Mouse (Mus musculus): ENCODE measurements at regions not wholly inside any gene's neighbourhood (a gene's known extent, or its start where the extent isn't known, plus 50 kb on each side); places are given as distances from the start of the nearest gene placed in this dataset.
A peak's percentile ranks its signal among the peaks of the same experiment; 100 is the strongest.

- Histone ChIP-seq H3K4me3 (ENCODE audit: low read length) (no peak overlapping the region), H3K9me3 (replicated peaks; ENCODE audit: control insufficient read depth, low read length) (0 out of 2 replicates have a peak, but pooled peaks cover 2% of the 10 kb centered on the region), H3K27ac (ENCODE audit: low read length) (no peak overlapping the region), H3K36me3 (ENCODE audit: control insufficient read depth, insufficient read depth) (no peaks in the 10 kb centered on the region), H3K9ac (ENCODE audit: low read length) (no peak overlapping the region), H3K4me2 (ENCODE audit: low read depth, low read length) (no peak overlapping the region), H3K4me1 (ENCODE audit: control insufficient read depth, insufficient read depth, low read length) (peaks cover 14% of the 10 kb centered on the region), H3K27me3 (ENCODE audit: control insufficient read depth, insufficient read depth, low read length) (no peaks in the 10 kb centered on the region)
- ATAC-seq (replicated peaks; ENCODE audit: extremely low read depth, insufficient read depth, low FRiP score): no peak
- WGBS: 49% methylated on average over 9 of the region's 9 CpGs
Observed at GRCm38 (mm10) chr14:76686762-76687453, 130.2 kb upstream of the Serp2 start.

DNA sequence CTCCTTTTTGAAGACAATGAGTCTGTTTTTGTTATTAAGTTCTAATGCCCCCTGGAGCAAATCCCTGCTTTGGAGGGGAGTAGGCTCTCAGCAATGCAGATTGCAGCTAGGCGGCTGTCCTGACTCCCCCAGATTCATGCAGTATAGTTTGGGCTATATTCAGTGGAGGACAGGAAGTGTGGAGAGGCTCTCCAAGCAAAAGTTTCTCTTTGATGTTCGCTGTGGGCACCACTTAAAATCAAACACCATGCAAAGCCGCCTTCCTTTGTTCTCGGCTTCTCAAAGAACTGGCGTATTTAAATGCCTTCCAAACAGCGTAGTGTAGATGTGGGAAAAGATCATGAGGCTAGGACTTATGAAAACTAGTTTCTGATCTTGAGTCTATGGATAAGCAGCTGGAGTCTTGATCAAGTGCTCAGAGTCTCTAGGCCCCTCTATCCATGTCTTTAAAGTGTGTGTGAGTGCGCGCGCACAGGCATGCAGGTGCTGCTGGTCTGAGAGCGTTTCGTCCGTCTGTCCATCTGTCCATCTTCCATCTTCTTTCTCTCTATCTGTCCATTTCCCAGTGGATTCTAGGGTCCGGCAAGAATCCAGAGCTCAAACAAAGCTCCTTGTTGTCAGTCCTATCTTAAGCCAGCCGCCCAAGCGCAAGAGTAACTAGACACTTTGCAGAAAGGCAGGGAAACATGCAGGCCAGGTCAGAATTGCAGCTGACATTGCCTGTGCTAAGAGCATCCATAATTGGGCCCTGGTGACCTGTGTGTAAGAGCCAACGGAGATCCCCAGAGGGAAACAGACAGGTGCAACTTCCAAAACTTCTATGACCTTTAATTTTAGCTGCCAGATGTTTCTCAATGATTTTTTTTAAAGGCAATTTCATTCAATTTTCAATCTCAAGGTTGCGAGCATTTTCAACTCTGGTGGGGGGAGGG is 129.4 kb upstream of the Serp2 start:
- Histone ChIP-seq H3K4me1 (ENCODE audit: control insufficient read depth, insufficient read depth, low read length) (peaks cover 18% of the 10 kb centered on the region), H3K4me2 (ENCODE audit: low read depth, low read length) (no peak overlapping the region)

GRCm38 (mm10) chr14:76684327-76684726 is 127.6 kb upstream of the Serp2 start:
- 0 out of 2 replicates have a peak, but pooled peaks cover 2% of the 10 kb centered on the region for H3K9me3 ChIP-seq (replicated peaks; ENCODE audit: control insufficient read depth, low read length)
- H3K27ac ChIP-seq (ENCODE audit: low read length): no peak overlapping the region
- ATAC-seq (replicated peaks; ENCODE audit: extremely low read depth, insufficient read depth, low FRiP score): no peak
- H3K4me1 ChIP-seq (ENCODE audit: control insufficient read depth, insufficient read depth, low read length): peaks cover 18% of the 10 kb centered on the region
- no peak overlapping the region for H3K4me3 ChIP-seq (ENCODE audit: low read length)
- H3K9ac ChIP-seq (ENCODE audit: low read length): no peak overlapping the region
- no peak overlapping the region for H3K4me2 ChIP-seq (ENCODE audit: low read depth, low read length)
- no peaks in the 10 kb centered on the region for H3K27me3 ChIP-seq (ENCODE audit: control insufficient read depth, insufficient read depth, low read length)
- H3K36me3 ChIP-seq (ENCODE audit: control insufficient read depth, insufficient read depth): no peaks in the 10 kb centered on the region
- WGBS: 68% methylated on average over 2 of the region's 2 CpGs

More for the DNA sequence above, 129.4 kb upstream of the Serp2 start:
- Histone ChIP-seq H3K4me3 (ENCODE audit: low read length) (no peak overlapping the region), H3K36me3 (ENCODE audit: control insufficient read depth, insufficient read depth) (no peaks in the 10 kb centered on the region), H3K9ac (ENCODE audit: low read length) (no peak overlapping the region), H3K27ac (ENCODE audit: low read length) (no peak overlapping the region), H3K27me3 (ENCODE audit: control insufficient read depth, insufficient read depth, low read length) (no peaks in the 10 kb centered on the region), H3K9me3 (replicated peaks; ENCODE audit: control insufficient read depth, low read length) (0 out of 2 replicates have a peak, but pooled peaks cover 2% of the 10 kb centered on the region)
- ATAC-seq (replicated peaks; ENCODE audit: extremely low read depth, insufficient read depth, low FRiP score): no peak
- WGBS: 73% methylated on average over 17 of the region's 17 CpGs

DNA sequence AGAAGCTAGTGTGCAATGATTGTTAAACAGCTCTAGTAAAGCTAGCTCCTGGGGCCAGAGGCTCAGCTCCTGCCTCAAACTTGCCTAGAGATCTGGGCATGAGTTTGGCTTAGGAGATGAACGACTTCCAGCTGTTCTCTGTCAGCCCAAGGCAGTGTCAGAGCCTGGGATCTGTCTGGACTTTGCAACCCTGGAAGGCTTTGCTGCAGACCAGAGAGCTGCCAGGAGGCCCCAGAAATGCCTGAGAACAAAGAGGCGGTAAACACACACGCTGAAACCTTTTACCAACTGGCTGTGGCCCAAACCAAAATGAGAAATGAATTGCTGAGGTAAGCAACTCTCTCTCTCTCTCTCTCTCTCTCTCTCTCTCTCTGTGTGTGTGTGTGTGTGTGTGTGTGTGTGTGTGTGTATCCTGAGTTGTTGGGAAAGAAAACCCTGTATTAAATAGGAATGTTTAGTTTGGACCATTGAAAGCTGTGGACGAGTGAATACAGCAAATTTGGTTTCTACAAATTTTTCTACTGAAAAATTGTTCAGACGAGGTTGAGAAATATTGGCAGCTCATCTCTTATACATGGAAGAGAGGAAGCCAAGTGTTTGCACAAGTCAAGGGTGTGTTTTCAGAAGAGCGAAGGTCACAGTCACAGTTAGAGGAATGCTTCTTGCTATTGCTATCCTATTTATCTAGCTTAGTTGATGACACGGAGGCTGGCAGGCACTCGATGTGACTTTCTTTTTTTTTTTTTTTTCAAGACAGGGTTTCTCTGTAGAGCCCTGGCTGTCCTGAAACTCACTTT is 125.1 kb upstream of the Serp2 start:
- Histone ChIP-seq H3K4me3 (ENCODE audit: low read length) (no peak overlapping the region), H3K9me3 (replicated peaks; ENCODE audit: control insufficient read depth, low read length) (0 out of 2 replicates have a peak, but pooled peaks cover 2% of the 10 kb centered on the region), H3K4me2 (ENCODE audit: low read depth, low read length) (no peak overlapping the region), H3K27ac (ENCODE audit: low read length) (peak overlapping the region; percentile 68), H3K4me1 (ENCODE audit: control insufficient read depth, insufficient read depth, low read length) (peaks cover 18% of the 10 kb centered on the region), H3K9ac (ENCODE audit: low read length) (0 out of 2 replicates have a peak overlapping the region, but pooled peaks have one; percentile 30), H3K36me3 (ENCODE audit: control insufficient read depth, insufficient read depth) (no peaks in the 10 kb centered on the region), H3K27me3 (ENCODE audit: control insufficient read depth, insufficient read depth, low read length) (no peaks in the 10 kb centered on the region)
- 22% methylated on average over 8 of the region's 8 CpGs for WGBS
- peak; percentile 75 for ATAC-seq (replicated peaks; ENCODE audit: extremely low read depth, insufficient read depth, low FRiP score)

DNA sequence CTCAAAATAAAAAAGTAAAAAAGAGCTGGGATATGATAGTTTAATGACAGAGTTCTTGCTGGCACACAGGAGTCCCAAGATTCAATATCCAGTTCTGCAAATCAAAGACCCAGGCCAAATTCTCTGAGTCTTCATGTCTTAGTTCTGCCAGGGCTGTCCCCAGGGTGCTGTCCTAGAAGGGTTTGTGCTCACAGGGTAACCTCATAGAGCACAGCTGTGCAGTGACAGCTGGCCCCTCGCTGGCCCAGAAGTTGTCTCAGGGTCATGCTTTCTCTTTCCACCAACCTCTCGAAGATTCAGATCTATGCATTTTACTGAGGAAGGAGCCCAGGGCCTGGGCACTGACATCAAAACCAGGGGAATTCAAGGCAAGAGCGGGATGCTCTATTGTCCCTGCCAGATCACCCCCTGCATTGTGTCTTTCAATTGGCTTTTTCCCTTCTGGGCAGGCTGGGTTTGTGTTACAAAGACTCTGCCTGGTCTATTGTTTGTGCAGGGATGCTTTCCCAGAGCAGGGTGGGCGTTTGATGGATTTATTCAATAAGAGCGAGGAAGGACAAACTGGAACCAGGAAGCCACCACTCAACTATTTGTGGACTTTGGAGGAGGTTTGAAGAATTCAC is 121.9 kb upstream of the Serp2 start:
- no peak for ATAC-seq (replicated peaks; ENCODE audit: extremely low read depth, insufficient read depth, low FRiP score)
- H3K9ac ChIP-seq (ENCODE audit: low read length): no peak overlapping the region
- peaks cover 22% of the 10 kb centered on the region for H3K4me1 ChIP-seq (ENCODE audit: control insufficient read depth, insufficient read depth, low read length)
- H3K9me3 ChIP-seq (replicated peaks; ENCODE audit: control insufficient read depth, low read length): 0 out of 2 replicates have a peak, but pooled peaks cover 2% of the 10 kb centered on the region
- no peak overlapping the region for H3K4me2 ChIP-seq (ENCODE audit: low read depth, low read length)
- WGBS: 55% methylated on average over 5 of the region's 5 CpGs
- H3K36me3 ChIP-seq (ENCODE audit: control insufficient read depth, insufficient read depth): no peaks in the 10 kb centered on the region
- H3K27me3 ChIP-seq (ENCODE audit: control insufficient read depth, insufficient read depth, low read length): no peaks in the 10 kb centered on the region
- H3K4me3 ChIP-seq (ENCODE audit: low read length): no peak overlapping the region
- H3K27ac ChIP-seq (ENCODE audit: low read length): no peak overlapping the region

DNA sequence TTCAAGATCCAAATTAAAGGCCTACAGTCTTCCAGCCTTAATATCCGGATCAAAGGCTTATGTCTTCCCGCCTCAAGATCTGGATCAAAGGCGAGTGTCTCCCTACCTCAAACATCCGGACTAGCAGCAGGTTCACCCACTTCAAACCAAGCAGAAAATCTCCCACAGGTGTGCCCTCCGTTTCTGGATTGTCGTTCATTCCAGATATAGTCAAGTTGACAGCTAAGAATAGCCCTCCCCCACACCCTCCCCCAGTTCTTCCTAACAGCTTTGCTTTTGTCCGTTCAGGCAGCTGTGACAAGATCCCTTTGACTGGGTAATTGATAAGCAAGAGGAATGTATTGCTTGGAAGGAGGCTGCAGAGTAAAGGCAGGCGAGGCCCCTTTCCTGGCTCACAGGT is 118.3 kb upstream of the Serp2 start:
- no peak for ATAC-seq (replicated peaks; ENCODE audit: extremely low read depth, insufficient read depth, low FRiP score)
- H3K4me2 ChIP-seq (ENCODE audit: low read depth, low read length): no peak overlapping the region
- H3K27ac ChIP-seq (ENCODE audit: low read length): 0 out of 2 replicates have a peak overlapping the region, but pooled peaks have one; percentile 31
- H3K4me3 ChIP-seq (ENCODE audit: low read length): no peak overlapping the region
- peaks cover 29% of the 10 kb centered on the region for H3K4me1 ChIP-seq (ENCODE audit: control insufficient read depth, insufficient read depth, low read length)
- H3K9me3 ChIP-seq (replicated peaks; ENCODE audit: control insufficient read depth, low read length): no peaks in the 10 kb centered on the region
- no peak overlapping the region for H3K9ac ChIP-seq (ENCODE audit: low read length)
- H3K27me3 ChIP-seq (ENCODE audit: control insufficient read depth, insufficient read depth, low read length): no peaks in the 10 kb centered on the region
- no peaks in the 10 kb centered on the region for H3K36me3 ChIP-seq (ENCODE audit: control insufficient read depth, insufficient read depth)
- WGBS: 29% methylated on average over 8 of the region's 8 CpGs

- Histone ChIP-seq H3K27ac (ENCODE audit: low read length) (peak overlapping the region; percentile 55), H3K9me3 (replicated peaks; ENCODE audit: control insufficient read depth, low read length) (no peaks in the 10 kb centered on the region), H3K27me3 (ENCODE audit: control insufficient read depth, insufficient read depth, low read length) (no peaks in the 10 kb centered on the region), H3K36me3 (ENCODE audit: control insufficient read depth, insufficient read depth) (no peaks in the 10 kb centered on the region), H3K4me3 (ENCODE audit: low read length) (no peak overlapping the region), H3K4me1 (ENCODE audit: control insufficient read depth, insufficient read depth, low read length) (peaks cover 27% of the 10 kb centered on the region), H3K4me2 (ENCODE audit: low read depth, low read length) (peak overlapping the region; percentile 21; the same call in 1 of the 2 replicates), H3K9ac (ENCODE audit: low read length) (no peak overlapping the region)
- peak; percentile 58 for ATAC-seq (replicated peaks; ENCODE audit: extremely low read depth, insufficient read depth, low FRiP score)
- WGBS: 26% methylated on average over 11 of the region's 11 CpGs
Observed at GRCm38 (mm10) chr14:76673671-76674331, 117.1 kb upstream of the Serp2 start.

DNA sequence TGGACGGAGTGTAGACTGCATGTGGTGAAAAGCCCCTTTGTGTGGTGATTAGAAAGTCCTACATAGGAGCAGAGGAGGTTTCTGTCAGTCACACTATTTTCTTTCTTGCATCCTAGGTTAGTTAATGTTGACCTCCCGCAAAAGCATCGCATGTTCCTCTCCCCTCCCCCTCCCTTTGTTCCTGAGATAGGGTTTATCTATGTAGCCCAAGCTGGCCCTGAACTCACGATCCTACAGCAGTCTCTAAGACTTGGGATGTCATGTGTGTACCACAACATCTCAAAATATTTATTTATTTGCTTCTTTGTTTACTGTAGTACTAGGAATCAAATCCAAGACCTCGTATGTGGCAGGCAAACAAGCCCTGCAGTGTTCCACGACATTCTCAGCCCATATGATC is 116.2 kb upstream of the Serp2 start:
- peaks cover 25% of the 10 kb centered on the region for H3K4me1 ChIP-seq (ENCODE audit: control insufficient read depth, insufficient read depth, low read length)
- H3K36me3 ChIP-seq (ENCODE audit: control insufficient read depth, insufficient read depth): no peaks in the 10 kb centered on the region
- 71% methylated on average over 6 of the region's 6 CpGs for WGBS
- no peak overlapping the region for H3K4me3 ChIP-seq (ENCODE audit: low read length)
- peak overlapping the region; percentile 55; the same call in 1 of the 2 replicates for H3K27ac ChIP-seq (ENCODE audit: low read length)
- H3K9me3 ChIP-seq (replicated peaks; ENCODE audit: control insufficient read depth, low read length): no peaks in the 10 kb centered on the region
- no peak for ATAC-seq (replicated peaks; ENCODE audit: extremely low read depth, insufficient read depth, low FRiP score)
- no peak overlapping the region for H3K9ac ChIP-seq (ENCODE audit: low read length)
- no peaks in the 10 kb centered on the region for H3K27me3 ChIP-seq (ENCODE audit: control insufficient read depth, insufficient read depth, low read length)
- no peak overlapping the region for H3K4me2 ChIP-seq (ENCODE audit: low read depth, low read length)

Measured in heart, embryonic 16.5 days (tissue).